Mouse (Mus musculus) megakaryocyte, embryonic 14.5 days (primary cell): Measurements from ENCODE around the gene Igfbpl1. TPM values are rescaled to one million over a fixed set of nuclear protein-coding genes. Genes with fewer than 3 reads are reported as not detected.

Experiments used
- H3K27me3 ChIP-seq: replicated peaks from 2 replicates; pipeline ENCODE3; 2012; ENCODE audit warnings: inconsistent platforms
- H3K36me3 ChIP-seq: replicated peaks from 2 replicates; pipeline ENCODE3; 2012; ENCODE audit warnings: low read length, inconsistent platforms, mixed read lengths
- H3K4me1 ChIP-seq: 2 replicates; pipeline ENCODE4 v1.6.1; 2012; ENCODE audit warnings: inconsistent platforms
- H3K4me3 ChIP-seq: replicated peaks from 2 replicates; pipeline ENCODE3; 2012; ENCODE audit warnings: moderate library complexity, mild to moderate bottlenecking, inconsistent platforms
- H3K9me3 ChIP-seq: 2 replicates; pipeline ENCODE4 v1.6.1; 2012; ENCODE audit warnings: inconsistent platforms
- FLI1 ChIP-seq: IDR thresholded peaks from 2 replicates; pipeline ENCODE4 v1.6.1; 2012; ENCODE audit warnings: low read length, inconsistent platforms, mixed read lengths
- GATA1 ChIP-seq: IDR thresholded peaks from 3 replicates; pipeline ENCODE4 v1.6.1; 2012; ENCODE audit warnings: mixed read lengths, low read length, inconsistent platforms, borderline replicate concordance
- polyA plus RNA-seq: library from polyadenylated mRNA; stranded (reverse); fragments of >175 nt; gene quantifications from 2 replicates; pipeline ENCODE4 v1.2.3, GENCODE M21; 2012; ENCODE audit warnings: low replicate concordance; ENCODE audit not compliant: insufficient read depth

Igfbpl1 gene
- polyA plus RNA-seq, 1 experiment: not detected

GRCm38 (mm10) chr4:45848825-45849156 lies 22.1 kb upstream of the Igfbpl1 start:
- Histone ChIP-seq H3K27me3 (peaks cover 59% of the 10 kb centered on the region), H3K4me3 (no peak overlapping the region)

GRCm38 (mm10) chr4:45848109-45848824 lies 21.5 kb upstream of the Igfbpl1 start, which contains the start of gene Stra6l:
Gene Stra6l, plus strand, starts transcription at chr4:45848664.
- H3K9me3 ChIP-seq: 0 out of 2 replicates have a peak, but pooled peaks cover 3% of the 10 kb centered on the region
- peaks cover 17% of the 10 kb centered on the region for H3K4me1 ChIP-seq
- peaks cover 56% of the 10 kb centered on the region for H3K27me3 ChIP-seq
- H3K4me3 ChIP-seq: peak within 1 kb of the TSS; percentile 9
- TF ChIP-seq GATA1: no peak
- no peak for TF ChIP-seq FLI1
- no peaks in the 10 kb centered on the region for H3K36me3 ChIP-seq

More at GRCm38 (mm10) chr4:45848825-45849156, 22.1 kb upstream of the Igfbpl1 start:
- peaks cover 17% of the 10 kb centered on the region for H3K4me1 ChIP-seq
- no peaks in the 10 kb centered on the region for H3K36me3 ChIP-seq
- H3K9me3 ChIP-seq: 0 out of 2 replicates have a peak, but pooled peaks cover 3% of the 10 kb centered on the region
- no peak for TF ChIP-seq GATA1
- TF ChIP-seq FLI1: no peak

GRCm38 (mm10) chr4:45846263-45846662 lies 19.5 kb upstream of the Igfbpl1 start:
- Histone ChIP-seq H3K4me3 (no peak overlapping the region), H3K9me3 (0 out of 2 replicates have a peak, but pooled peaks cover 3% of the 10 kb centered on the region), H3K36me3 (no peaks in the 10 kb centered on the region), H3K27me3 (peaks cover 47% of the 10 kb centered on the region), H3K4me1 (peaks cover 17% of the 10 kb centered on the region)
- TF ChIP-seq GATA1 (no peak), FLI1 (no peak)

- no peak for TF ChIP-seq GATA1
- no peak for TF ChIP-seq FLI1
- no peaks in the 10 kb centered on the region for H3K36me3 ChIP-seq
- no peak overlapping the region for H3K4me3 ChIP-seq
- 0 out of 2 replicates have a peak, but pooled peaks cover 3% of the 10 kb centered on the region for H3K9me3 ChIP-seq
- peaks cover 7% of the 10 kb centered on the region for H3K4me1 ChIP-seq
- peaks cover 34% of the 10 kb centered on the region for H3K27me3 ChIP-seq
Measured at GRCm38 (mm10) chr4:45844355-45844754, 17.6 kb upstream of the Igfbpl1 start.

- peaks cover 43% of the 10 kb centered on the region for H3K27me3 ChIP-seq
- H3K4me1 ChIP-seq: no peaks in the 10 kb centered on the region; the same call in 1 of the 2 replicates
- H3K36me3 ChIP-seq: no peaks in the 10 kb centered on the region
- no peak overlapping the region for H3K4me3 ChIP-seq
- TF ChIP-seq GATA1: no peak
- no peak for TF ChIP-seq FLI1
- no peaks in the 10 kb centered on the region for H3K9me3 ChIP-seq
Measured at GRCm38 (mm10) chr4:45833461-45833860, 6.7 kb upstream of the Igfbpl1 start.

GRCm38 (mm10) chr4:45831996-45832395 lies 5.3 kb upstream of the Igfbpl1 start:
- Histone ChIP-seq H3K36me3 (no peaks in the 10 kb centered on the region), H3K9me3 (no peaks in the 10 kb centered on the region), H3K27me3 (peaks cover 57% of the 10 kb centered on the region), H3K4me3 (no peak overlapping the region), H3K4me1 (no peaks in the 10 kb centered on the region; the same call in 1 of the 2 replicates)
- TF ChIP-seq FLI1 (no peak), GATA1 (no peak)

- TF ChIP-seq FLI1 (no peak), GATA1 (no peak)
- H3K4me1 ChIP-seq: no peaks in the 10 kb centered on the region; the same call in 1 of the 2 replicates
- H3K4me3 ChIP-seq: no peak overlapping the region
- H3K27me3 ChIP-seq: peaks cover 75% of the 10 kb centered on the region
- H3K9me3 ChIP-seq: no peaks in the 10 kb centered on the region
- no peaks in the 10 kb centered on the region for H3K36me3 ChIP-seq
Measured at GRCm38 (mm10) chr4:45829907-45830759, 3.4 kb upstream of the Igfbpl1 start.

GRCm38 (mm10) chr4:45824761-45825556 lies 1.8 kb downstream of the Igfbpl1 start:
- no peaks in the 10 kb centered on the region for H3K36me3 ChIP-seq
- H3K4me1 ChIP-seq: peaks cover 1% of the 10 kb centered on the region; the same call in 1 of the 2 replicates
- no peak overlapping the region for H3K4me3 ChIP-seq
- H3K27me3 ChIP-seq: peaks cover 87% of the 10 kb centered on the region
- TF ChIP-seq GATA1 (no peak), FLI1 (no peak)
- no peaks in the 10 kb centered on the region for H3K9me3 ChIP-seq

- no peak overlapping the region for H3K4me3 ChIP-seq
- no peaks in the 10 kb centered on the region for H3K36me3 ChIP-seq
- peaks cover 87% of the 10 kb centered on the region for H3K27me3 ChIP-seq
- H3K4me1 ChIP-seq: peaks cover 9% of the 10 kb centered on the region
- TF ChIP-seq FLI1 (no peak), GATA1 (no peak)
- no peaks in the 10 kb centered on the region for H3K9me3 ChIP-seq
Measured at GRCm38 (mm10) chr4:45824049-45824760, 2.5 kb downstream of the Igfbpl1 start.
